Mouse (Mus musculus): ENCODE results near the gene Samd4b.

- TF ChIP-seq CTCF (IDR thresholded peaks at IDR 0.05 in 2 of 3, conservative IDR thresholded peaks at IDR 0.05 in 1 of 3; ENCODE audit: control insufficient read depth in 1 of 3, insufficient read depth in 1 of 3, low read depth in 2 of 3, low read length in 3 of 3, poor library complexity in 1 of 3, severe bottlenecking in 1 of 3): peak; percentile 71 to 93 (median 80)
- peak; percentile 18; the same call in 1 of the 2 replicates for TF ChIP-seq HCFC1 (IDR thresholded peaks at IDR 0.05; ENCODE audit: low read depth, low read length)
- no peak for TF ChIP-seq GATA1 (IDR thresholded peaks at IDR 0.05; ENCODE audit: low read depth, low read length)
- TF ChIP-seq EP300 (IDR thresholded peaks at IDR 0.05; ENCODE audit: low read depth in 1 of 2, low read length in 2 of 2): no peak
- no peak for TF ChIP-seq E2F4 (IDR thresholded peaks at IDR 0.05; ENCODE audit: borderline replicate concordance, low read depth, low read length)
- TF ChIP-seq CHD2 (IDR thresholded peaks at IDR 0.05; ENCODE audit: low read length): no peak
- TF ChIP-seq POLR2A (IDR thresholded peaks at IDR 0.05; ENCODE audit: control insufficient read depth in 1 of 2, insufficient read depth in 1 of 2, low read depth in 1 of 2, low read length in 2 of 2, poor library complexity in 1 of 2): peak; percentile 25 to 57; a peak in 2 of 4 replicates
- TF ChIP-seq MAZ (IDR thresholded peaks at IDR 0.05; ENCODE audit: low read depth, low read length): 0 out of 2 replicates have a peak, but pooled peaks have one; percentile 7
- TF ChIP-seq SIN3A (IDR thresholded peaks at IDR 0.05; ENCODE audit: low read length): peak; percentile 13
- TF ChIP-seq JUND (IDR thresholded peaks at IDR 0.05; ENCODE audit: low read depth, low read length): no peak
Observed at GRCm38 (mm10) chr7:28436932-28437570, 160.9 kb downstream of the Samd4b start, which contains the start of gene Gmfg.

Data from MEL (cell line).